Mouse (Mus musculus) cerebellum, adult 11-12 months (tissue): Measurements from ENCODE around the gene Tfip11.

Experiments used
- DNase-seq: peaks from one replicate; pipeline ENCODE4 v3.0.0; 2022

Tfip11 gene

GRCm38 (mm10) chr5:112323246-112323645 lies 2.9 kb upstream of the Tfip11 start:
- DNase-seq: no peak

GRCm38 (mm10) chr5:112324637-112325545 lies 1.3 kb upstream of the Tfip11 start:
- no peak for DNase-seq

- DNase-seq: no peak
Measured at GRCm38 (mm10) chr5:112326446-112327009, 370 bp downstream of the Tfip11 start.

GRCm38 (mm10) chr5:112327854-112328253 lies 1.7 kb downstream of the Tfip11 start:
- no peak for DNase-seq

- no peak for DNase-seq
Measured at GRCm38 (mm10) chr5:112329805-112330564, 3.8 kb downstream of the Tfip11 start.

GRCm38 (mm10) chr5:112335473-112335872 lies 9.3 kb downstream of the Tfip11 start:
- DNase-seq: peak; percentile 49

GRCm38 (mm10) chr5:112337004-112337403 lies 10.8 kb downstream of the Tfip11 start:
- DNase-seq: no peak

- no peak for DNase-seq
Measured at GRCm38 (mm10) chr5:112339215-112339614, 13.1 kb downstream of the Tfip11 start.

- DNase-seq: peak; percentile 82
Measured at GRCm38 (mm10) chr5:112342463-112343204, 16.5 kb downstream of the Tfip11 start, which contains the start of the genes Srrd and Hps4. Gene Srrd (minus strand): TSS chr5:112343040. Gene Hps4 (plus strand): TSS chr5:112343083.

- no peak for DNase-seq
Measured at GRCm38 (mm10) chr5:112343205-112343595, 17.0 kb downstream of the Tfip11 start.

- DNase-seq: no peak
Measured at GRCm38 (mm10) chr5:112344092-112344960, 18.2 kb downstream of the Tfip11 start.

- DNase-seq: no peak
Measured at GRCm38 (mm10) chr5:112346211-112346965, 20.2 kb downstream of the Tfip11 start.

- no peak for DNase-seq
Measured at GRCm38 (mm10) chr5:112349169-112349568, 23.0 kb downstream of the Tfip11 start.

- no peak for DNase-seq
Measured at GRCm38 (mm10) chr5:112355493-112355892, 29.3 kb downstream of the Tfip11 start.

- DNase-seq: no peak
Measured at GRCm38 (mm10) chr5:112355910-112356309, 29.8 kb downstream of the Tfip11 start, which contains the start of gene Gm6583. Gene Gm6583 (minus strand): TSS chr5:112356033.

GRCm38 (mm10) chr5:112356322-112356721 lies 30.2 kb downstream of the Tfip11 start:
- no peak for DNase-seq

- no peak for DNase-seq
Measured at GRCm38 (mm10) chr5:112359520-112359919, 33.4 kb downstream of the Tfip11 start.

GRCm38 (mm10) chr5:112360077-112360476 lies 33.9 kb downstream of the Tfip11 start:
- DNase-seq: no peak

GRCm38 (mm10) chr5:112364184-112364797 lies 38.1 kb downstream of the Tfip11 start:
- DNase-seq: no peak

- no peak for DNase-seq
Measured at GRCm38 (mm10) chr5:112366879-112367278, 40.7 kb downstream of the Tfip11 start.
